Mouse (Mus musculus): ENCODE results near the gene Mettl15.
A peak's percentile ranks its signal among the peaks of the same experiment; 100 is the strongest.
"Not testable (repeated sequence)": the region's sequence is repeated elsewhere in the genome, so short reads cannot be mapped to it uniquely, and the experiment has no call there.

Mettl15 gene

GRCm38 (mm10) chr2:109280600-109281340 lies at the start of gene Mettl15, which contains the start of gene Kif18a:
Gene Mettl15 (minus strand): TSS chr2:109280748.
Gene Kif18a (plus strand): TSS chr2:109280738.
- peak; percentile 97 for DNase-seq

GRCm38 (mm10) chr2:109311369-109311768 lies 30.8 kb upstream of the Mettl15 start:
- no peak for DNase-seq

- no peak for DNase-seq
Measured at GRCm38 (mm10) chr2:109303638-109304037, 23.1 kb upstream of the Mettl15 start.

- DNase-seq = no peak
Measured at GRCm38 (mm10) chr2:109302234-109302633, 21.7 kb upstream of the Mettl15 start.

- DNase-seq = no peak
Measured at GRCm38 (mm10) chr2:109298160-109298559, 17.6 kb upstream of the Mettl15 start.

- peak; percentile 49 for DNase-seq
Measured at GRCm38 (mm10) chr2:109296264-109296663, 15.7 kb upstream of the Mettl15 start.

- no peak for DNase-seq
Measured at GRCm38 (mm10) chr2:109289327-109289726, 8.8 kb upstream of the Mettl15 start.

- DNase-seq = peak; percentile 78
Measured at GRCm38 (mm10) chr2:109284121-109284520, 3.6 kb upstream of the Mettl15 start.

- DNase-seq = no peak
Measured at GRCm38 (mm10) chr2:109281341-109281690, 768 bp upstream of the Mettl15 start.

GRCm38 (mm10) chr2:109280272-109280599 lies 312 bp downstream of the Mettl15 start:
- DNase-seq = no peak

- DNase-seq = peak; percentile 71
Measured at GRCm38 (mm10) chr2:109278036-109278435, 2.5 kb downstream of the Mettl15 start.

GRCm38 (mm10) chr2:109277593-109277992 lies 3.0 kb downstream of the Mettl15 start:
- DNase-seq = no peak

GRCm38 (mm10) chr2:109273098-109273497 lies 7.5 kb downstream of the Mettl15 start:
- no peak for DNase-seq

GRCm38 (mm10) chr2:109262779-109263178 lies 17.8 kb downstream of the Mettl15 start:
- no peak for DNase-seq

- no peak for DNase-seq
Measured at GRCm38 (mm10) chr2:109241947-109242346, 38.6 kb downstream of the Mettl15 start.

- DNase-seq = no peak
Measured at GRCm38 (mm10) chr2:109235741-109236140, 44.8 kb downstream of the Mettl15 start.

GRCm38 (mm10) chr2:109233876-109234275 lies 46.7 kb downstream of the Mettl15 start:
- no peak for DNase-seq

GRCm38 (mm10) chr2:109230443-109230842 lies 50.1 kb downstream of the Mettl15 start:
- DNase-seq = no peak

GRCm38 (mm10) chr2:109227196-109227595 lies 53.4 kb downstream of the Mettl15 start:
- no peak for DNase-seq

- DNase-seq = no peak
Measured at GRCm38 (mm10) chr2:109221470-109221869, 59.1 kb downstream of the Mettl15 start.

GRCm38 (mm10) chr2:109216678-109217077 lies 63.9 kb downstream of the Mettl15 start:
- not testable (repeated sequence) for DNase-seq

GRCm38 (mm10) chr2:109210641-109211040 lies 69.9 kb downstream of the Mettl15 start:
- not testable (repeated sequence) for DNase-seq

- no peak for DNase-seq
Measured at GRCm38 (mm10) chr2:109208032-109208431, 72.5 kb downstream of the Mettl15 start.

GRCm38 (mm10) chr2:109182993-109183392 lies 97.6 kb downstream of the Mettl15 start:
- DNase-seq = no peak

GRCm38 (mm10) chr2:109158509-109158908 lies 122.0 kb downstream of the Mettl15 start:
- DNase-seq = no peak
